Mouse (Mus musculus): ENCODE measurements around the gene Esyt1.

Gene Esyt1

DNA sequence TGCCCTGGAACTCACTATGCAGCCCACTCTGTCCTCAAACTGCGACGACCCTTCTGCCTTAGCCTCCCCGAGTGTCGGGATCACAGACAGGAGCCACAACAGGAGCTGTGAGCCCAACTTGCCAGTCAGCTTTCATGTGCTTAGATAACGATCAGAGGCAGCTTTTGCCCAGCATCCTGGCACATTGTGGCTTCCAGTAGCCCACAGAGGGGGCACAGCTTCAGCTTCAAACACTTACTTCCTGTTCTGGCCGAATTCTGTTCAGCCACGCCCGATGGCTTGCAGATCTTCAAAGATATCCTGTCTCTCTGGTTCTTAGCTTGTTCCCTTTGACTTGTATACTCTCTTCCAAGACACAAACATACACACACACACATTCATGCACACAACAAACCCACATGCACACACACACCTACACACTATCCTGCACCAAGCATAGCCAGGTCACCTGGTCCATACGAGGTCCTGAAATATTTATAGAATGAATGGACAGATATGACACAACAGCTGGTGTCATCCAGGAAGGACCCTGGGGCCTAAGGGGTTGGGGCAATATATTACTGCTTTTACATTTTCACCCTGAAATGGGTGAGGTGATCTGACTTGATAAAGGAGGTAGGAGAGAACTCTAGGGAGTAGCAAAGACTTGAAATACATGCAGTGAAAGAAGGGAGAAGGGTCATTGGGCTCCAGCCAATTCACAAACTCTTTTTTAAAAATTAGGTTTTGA is 20.9 kb downstream of the Esyt1 start:
- DNase-seq (ENCODE audit: low read depth), result peak; percentile 77

DNA sequence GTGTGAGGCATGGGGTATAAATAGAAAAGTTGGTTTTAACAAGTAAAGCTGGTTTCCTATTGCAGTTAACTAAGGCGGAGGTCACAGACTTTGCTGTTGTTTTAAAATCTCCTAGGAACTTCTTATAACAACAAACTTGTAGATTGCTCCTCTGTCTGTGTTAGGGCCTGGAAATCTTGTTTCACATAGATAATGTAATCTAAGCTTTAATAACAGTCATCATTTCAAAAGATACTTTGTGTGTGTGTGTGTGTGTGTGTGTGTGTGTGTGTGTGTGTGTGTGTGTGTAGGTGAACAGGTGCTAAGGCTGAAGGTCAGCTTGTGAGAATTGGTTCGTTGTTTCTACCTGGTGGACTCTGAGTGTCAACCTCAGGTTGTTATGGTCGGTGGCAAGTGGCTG is 21.7 kb downstream of the Esyt1 start:
- DNase-seq (ENCODE audit: low read depth), result no peak

DNA sequence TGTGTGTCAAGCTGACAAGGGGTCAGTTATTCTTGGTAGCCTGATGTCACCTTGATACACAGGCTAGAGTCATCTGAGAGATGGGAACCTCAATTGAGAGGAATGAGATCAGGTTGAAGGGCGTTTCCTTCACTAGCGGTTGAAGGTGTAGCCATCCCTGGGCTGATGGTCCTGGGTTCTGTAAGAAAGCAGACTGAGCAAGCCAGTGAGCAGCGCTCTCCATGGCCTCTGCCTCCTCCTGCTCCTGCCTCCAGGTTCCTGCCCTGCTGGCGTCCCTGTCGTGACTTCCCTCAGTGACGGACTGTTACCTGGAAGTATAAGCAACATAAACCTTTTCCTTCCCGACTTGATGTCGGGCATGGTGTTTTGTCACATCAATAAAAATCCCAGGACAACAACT is 22.1 kb downstream of the Esyt1 start:
- no peak for DNase-seq (ENCODE audit: low read depth)

DNA sequence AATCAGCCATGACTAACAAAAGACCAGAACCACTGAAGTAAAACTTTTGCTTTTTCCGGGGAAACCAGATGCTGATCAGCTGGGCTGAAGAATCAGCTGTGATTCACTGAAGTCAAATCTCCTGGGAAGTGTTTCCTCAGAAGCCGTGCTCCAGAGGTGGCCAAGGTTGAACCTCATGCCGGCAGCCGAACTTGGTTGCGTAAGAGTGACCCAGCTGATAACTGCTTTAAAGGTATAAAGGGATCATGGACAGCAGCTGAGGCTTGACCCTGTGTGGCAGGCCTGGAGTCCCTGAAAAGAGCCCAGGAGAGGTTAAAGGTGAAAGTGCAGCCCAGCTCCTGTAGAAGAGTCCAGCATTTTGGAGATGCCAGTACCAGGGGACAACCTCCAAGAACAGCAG is 23.3 kb downstream of the Esyt1 start:
- no peak for DNase-seq (ENCODE audit: low read depth)

DNA sequence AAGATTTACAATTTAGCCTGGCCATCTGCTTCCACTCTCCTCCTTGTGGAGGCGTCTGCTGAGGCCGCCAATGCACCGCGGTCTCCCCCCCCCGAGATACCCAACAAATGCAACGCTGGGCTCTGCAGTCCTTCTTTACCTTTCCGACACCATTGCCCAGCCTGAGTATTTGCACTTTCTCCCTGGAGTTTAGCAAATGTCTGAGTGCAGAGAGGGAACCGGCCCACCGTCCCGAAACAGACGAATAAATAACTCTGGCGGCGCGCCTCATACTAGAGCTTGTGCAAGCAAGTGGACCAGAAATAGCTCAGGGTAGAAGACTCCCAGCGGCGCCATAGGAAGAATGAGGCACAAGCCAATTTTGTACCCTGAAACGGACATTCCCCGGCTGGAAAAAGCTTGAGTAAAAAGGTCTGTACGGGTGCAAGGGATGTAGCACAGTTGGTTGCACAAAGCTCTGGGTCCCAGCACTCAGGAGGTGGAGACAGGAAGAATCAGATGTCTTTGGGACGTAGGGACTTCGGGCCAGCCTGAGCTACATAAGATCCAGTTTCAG is 26.5 kb downstream of the Esyt1 start:
- peak; percentile 76 for DNase-seq (ENCODE audit: low read depth)

DNA sequence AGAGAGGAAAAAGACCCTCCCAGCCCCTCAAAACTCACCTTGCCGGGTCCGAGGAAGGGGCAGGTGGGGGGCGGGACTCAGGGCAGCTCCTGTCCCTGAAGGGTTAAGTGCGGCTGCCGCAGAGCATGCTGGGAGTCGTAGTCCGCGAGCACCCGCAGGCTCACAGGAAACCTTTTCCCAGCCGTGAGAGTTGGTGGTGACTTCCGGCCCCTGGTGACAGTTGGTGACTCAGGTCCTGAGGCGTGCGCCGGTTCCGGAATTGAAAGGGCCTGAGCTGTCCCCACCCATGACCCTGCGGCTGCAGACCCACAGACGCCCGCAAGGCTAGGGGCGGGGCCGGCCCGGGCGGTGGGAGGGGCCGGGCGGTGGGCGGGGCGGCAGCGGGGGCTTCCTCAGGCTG is 27.1 kb downstream of the Esyt1 start, which contains the start of gene Myl6b:
Myl6b (minus strand) TSS at position 96 of the 400 bp plus-strand sequence.
- peak; percentile 98 for DNase-seq (ENCODE audit: low read depth)

DNA sequence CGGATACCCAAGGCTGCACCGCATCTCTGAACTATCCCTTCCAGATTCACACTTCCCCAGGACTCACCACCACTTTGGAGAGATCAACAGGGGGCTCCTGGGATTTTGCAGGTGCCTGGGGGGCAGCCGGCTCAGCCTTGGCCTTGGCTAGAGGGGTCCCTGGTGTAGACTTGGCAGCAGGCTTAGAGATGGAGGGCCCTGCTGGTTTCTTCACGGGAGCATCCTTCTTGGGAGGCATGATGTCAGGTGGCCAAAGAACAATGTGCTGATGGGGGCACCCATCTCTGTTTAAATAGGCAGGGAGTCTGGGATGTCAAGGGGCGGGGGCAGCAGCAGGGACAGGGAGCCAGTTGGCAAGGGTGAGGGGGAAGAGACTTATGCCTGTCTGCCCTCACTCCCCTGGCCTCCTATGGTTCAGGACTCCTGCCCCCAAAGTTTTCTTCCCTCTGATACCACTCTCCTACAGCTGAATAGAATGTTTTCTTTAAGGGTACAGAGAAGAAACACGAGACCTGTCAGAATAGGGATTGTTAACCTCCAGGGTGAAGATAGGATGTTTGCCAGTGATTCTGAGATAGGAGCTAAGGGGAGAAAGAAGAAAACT is 28.4 kb downstream of the Esyt1 start:
- DNase-seq (ENCODE audit: low read depth), result no peak

DNA sequence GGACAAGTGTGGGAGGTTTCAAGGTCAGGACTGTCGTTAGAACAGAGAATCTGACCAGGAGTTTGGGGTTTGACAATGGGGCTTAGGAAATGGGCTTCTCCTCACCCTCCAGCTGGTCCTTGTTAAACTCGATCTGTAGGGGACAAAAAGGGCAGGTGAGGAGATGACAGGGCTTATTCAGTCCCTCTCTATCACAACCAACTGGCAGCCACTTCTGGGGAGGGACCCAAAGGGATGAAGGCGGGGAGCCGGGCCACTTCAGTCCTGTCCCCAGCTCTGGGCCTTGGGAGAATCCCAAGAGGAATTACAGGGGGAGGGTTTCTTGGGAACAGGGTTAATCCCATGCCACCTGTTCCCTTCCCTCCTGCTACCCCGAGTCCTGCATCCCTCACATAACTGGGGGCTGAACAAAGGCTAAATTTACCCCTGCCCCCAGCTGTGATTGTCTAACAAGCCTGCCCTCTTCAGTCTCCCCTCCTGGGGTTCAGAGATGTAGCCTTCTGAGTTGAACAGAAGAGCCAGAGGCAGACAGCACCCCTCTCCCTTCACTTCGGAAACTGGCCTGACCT is 29.1 kb downstream of the Esyt1 start:
- DNase-seq (ENCODE audit: low read depth), result no peak

DNA sequence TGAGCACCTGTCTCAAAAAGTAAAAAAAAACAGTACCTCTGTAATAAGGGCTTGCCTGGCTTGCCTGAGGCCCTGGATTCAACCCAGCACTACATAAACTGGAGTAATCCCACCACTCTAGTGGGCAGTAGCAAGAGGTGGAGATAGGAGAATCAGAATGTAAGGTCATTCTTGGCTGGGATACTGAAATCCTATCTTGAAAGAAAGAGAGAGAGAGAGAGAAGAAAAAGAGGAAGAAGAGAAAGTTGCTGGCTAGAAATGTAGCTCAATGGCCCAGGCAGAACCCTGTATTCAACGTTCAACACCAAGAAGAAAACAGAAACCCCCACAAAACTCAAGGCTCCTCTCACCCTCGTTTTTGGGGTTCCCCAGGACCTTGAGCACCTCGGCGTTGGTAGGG is 29.8 kb downstream of the Esyt1 start:
- no peak for DNase-seq (ENCODE audit: low read depth)

DNA sequence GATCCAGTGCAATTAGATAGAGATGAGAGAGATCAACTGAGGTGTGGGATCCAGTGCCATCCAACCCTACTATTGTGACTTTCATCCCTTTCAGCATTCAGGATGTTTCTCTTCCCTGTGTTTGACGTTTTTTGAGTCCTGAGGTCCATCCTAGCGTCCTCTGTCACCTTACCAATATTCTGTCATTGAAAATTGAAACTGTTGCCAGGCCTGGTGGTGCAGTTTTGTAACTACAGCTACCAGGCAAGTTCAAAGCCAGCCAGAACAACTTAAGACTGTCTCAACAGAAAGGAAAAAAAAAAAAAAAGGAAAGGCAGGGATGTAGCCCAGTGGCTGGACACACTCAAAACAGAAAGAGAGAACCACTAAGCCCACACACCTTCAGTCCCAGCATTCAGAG is 30.4 kb downstream of the Esyt1 start:
- DNase-seq (ENCODE audit: low read depth), result peak; percentile 69

DNA sequence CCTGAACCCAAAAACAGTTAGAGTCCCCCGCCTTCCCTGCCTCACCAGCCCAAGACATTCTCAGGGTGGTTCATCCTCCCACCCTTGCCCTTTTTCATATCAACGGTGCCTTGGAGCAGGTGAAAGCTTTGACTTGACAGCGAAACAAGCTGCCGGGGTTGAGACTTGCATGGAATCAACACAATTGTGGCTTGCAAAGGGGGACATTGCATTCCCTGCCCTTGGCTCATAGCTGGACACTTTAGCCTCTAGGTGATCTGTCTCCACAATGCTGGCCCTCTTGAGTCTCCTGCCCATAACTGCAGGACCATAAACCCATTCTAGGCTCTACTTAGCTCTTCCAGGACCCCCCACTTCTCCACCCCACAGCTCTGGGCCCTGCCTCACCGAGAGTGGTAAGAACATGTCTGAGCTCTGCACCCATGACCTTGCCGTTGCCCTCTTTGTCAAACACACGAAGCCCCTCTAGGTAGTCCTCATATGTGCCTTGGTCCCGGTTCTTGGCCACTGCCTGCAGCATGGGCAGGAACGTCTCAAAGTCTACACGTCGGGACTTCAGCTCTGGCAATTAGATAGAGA is 30.9 kb downstream of the Esyt1 start:
- DNase-seq (ENCODE audit: low read depth), result no peak

DNA sequence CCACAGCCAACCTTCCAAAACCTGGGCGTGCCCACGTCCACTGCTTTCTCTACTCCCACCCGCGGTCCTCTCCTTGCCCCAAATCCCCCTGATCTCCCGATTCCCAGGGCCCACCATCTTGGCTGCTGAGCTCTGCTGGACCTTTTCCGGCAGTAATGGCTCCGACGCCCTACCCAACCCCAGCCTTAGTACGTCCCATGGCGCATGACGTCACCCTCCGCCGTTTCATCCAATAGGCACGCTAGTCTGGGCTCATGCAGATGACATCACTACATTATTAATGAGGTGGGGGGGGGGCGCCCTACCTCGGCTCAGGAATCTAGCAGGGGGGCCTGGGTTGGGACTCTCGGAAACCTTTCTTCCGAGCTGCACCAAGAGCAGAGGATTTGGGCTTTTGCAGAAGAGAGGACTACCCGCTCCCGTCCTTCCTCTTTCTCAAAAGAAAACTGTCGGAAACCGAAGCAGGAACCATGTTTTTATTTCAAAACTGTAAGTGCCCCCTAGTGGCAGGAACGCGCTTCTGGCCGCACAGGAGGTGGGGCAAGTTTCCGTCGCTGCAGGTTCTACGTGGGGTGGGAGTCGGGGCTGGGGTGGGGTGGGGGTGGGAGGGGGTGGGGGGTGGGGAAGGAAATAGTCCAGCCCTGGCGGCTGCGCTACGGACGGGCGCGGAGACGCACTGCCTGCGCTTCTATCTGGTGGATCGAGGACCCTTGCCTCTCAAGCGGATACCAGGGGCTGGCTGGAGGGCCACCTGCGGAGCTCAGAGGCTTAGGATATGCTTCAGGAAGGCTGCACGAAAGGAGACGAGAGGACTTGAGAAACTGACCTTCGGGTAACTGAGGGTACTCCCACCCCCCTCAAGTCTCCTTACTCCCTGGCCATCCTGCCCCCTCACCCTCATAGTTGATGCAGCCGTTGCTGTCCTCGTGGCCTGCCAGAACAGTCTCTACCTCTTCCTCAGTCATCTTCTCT is 31.7 kb downstream of the Esyt1 start, which contains the start of gene Myl6:
Myl6 (minus strand) TSS at position 451 of the 972 bp plus-strand sequence.
- peak; percentile 99 for DNase-seq (ENCODE audit: low read depth)

DNA sequence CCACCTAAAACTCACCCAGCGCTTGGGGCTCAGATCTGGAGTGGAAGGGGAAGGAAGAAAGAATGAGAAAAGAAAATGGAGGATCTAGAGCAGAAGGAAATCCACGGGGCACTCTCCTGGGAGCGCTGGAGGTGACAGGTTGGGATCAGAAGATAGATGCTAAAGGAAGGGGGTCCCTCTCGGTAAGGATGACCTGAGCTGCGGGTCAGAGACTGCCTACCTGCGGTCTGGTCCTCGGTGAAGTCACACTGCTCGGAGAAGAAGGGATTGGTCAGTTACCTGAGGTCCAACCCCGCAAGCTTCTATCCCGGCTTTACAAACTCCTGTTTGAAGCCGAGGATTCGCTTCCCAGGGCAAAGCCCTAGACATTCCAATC is 32.4 kb downstream of the Esyt1 start:
- DNase-seq (ENCODE audit: low read depth), result no peak

DNA sequence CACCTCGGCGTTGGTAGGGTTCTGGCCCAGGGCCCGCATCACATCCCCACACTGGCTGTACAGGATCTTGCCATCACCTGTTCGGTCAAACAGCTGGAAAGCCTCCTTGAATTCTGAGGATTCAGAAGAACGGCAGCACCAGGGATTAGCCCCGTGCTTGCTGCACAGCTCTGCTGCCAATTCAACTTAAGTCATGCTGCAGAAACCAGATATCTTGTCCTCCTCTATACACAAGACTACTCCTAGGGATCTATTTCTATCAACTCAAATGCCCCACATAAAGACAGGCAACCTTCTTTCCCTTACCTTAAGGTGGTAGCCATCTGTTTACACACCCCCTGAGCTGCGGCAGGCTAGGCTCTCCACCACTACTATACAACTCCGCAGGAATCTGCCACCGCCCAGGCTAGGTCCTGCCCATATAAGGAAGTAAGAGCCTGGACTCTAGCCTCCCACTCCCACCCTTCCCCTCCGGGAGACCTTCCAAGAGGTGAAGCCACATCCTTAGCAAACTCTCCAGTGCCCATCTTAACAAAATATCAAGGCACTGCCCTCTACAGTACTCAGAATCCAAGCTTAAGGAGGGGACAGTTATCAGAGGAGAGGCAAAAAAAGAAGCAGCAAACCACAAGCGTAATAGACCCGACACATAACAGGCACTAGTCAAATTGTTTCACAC is 32.9 kb downstream of the Esyt1 start:
- DNase-seq (ENCODE audit: low read depth), result peak; percentile 73

DNA sequence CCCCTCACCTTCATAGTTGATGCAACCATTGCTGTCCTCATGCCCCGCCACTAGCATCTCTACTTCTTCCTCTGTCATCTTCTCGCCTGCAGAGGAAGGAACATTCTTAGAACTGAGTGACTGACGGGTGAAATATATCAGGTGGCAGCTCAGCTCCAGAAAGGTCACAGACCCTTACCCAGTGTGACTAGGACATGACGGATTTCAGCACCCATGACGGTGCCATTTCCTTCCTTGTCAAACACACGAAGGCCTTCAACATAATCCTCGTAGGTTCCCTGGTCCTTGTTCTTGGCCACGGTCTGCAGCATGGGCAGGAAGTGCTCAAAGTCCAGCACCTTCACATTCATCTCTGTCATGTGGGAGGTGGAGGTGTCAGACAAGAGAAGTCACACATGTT is 33.6 kb downstream of the Esyt1 start:
- DNase-seq (ENCODE audit: low read depth), result peak; percentile 59

DNA sequence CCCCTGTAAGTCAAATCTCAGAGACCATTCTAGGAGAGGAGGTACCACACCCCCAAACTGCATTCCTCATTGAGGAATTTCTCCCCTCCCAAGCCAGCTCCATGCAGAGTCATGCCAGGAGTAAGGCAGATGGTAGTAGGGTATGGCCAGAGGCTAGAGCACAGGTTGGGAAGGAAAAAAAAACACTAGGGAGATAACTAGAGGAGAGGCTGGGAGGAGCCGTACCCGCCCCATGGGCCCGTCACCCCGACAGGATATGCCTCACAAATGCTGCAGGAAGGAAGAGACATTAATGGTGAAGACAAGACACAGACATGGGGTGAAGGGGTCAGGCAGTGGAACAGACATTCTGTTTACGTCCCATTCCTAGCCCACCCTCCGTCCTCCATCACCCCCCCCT is 34.2 kb downstream of the Esyt1 start:
- peak; percentile 64 for DNase-seq (ENCODE audit: low read depth)

DNA sequence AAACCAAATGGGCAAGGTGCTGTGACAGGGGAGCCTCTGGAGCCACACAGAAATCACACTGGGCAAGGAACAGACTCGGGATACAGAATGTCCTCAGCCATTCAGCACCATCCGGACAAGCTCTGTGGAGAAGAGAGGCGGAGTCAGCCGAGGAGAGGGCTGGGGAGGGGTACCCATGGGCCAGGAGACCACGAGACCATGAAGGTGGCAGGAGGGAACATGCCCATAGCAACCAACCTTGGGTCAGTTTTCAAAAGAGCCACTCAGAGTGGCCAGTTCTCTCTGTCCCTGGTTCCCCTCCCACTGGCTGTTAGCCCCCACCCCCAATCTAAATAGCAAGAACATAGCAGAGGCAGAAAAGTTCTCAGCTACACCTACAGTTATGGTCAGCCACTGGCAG is 34.8 kb downstream of the Esyt1 start:
- DNase-seq (ENCODE audit: low read depth), result no peak

DNA sequence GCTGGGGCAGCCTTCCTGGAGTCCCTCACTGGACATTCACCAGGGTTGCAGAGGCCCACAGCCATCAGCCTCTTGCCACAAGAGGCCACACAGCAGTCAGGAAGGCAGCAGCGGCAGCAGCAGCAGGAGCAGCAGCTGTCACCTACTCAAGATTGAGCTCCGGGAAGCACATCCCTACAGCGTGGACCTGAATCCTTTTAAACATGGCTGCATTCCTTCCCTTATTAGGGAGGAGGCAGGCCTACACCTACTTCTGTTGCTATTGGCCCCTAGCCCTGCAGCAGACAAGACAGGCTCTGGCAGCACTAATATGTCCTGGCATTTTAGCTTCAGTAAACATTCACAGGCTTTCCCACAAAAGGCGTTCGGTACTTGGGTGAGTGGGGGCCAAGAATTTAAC is 35.4 kb downstream of the Esyt1 start:
- DNase-seq (ENCODE audit: low read depth), result no peak

DNA sequence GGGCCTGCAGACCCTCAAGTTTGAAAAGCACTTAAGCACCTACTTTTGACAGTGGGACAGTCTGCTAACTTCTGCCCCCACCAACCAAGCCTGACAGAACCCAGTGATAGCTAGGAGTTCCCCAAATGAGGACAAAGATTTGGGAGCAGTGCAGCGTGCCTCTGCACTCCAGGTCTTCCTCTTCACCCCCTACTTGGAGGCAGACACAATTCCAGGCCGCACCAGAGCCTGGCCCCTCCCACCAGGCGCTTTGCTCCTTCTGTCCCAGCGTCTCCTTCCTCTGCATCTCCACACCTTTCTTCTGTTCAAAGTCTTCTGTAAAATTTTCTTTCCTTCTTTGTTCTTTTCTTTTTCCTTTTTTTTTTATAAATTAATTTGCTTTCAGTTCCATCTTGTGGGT is 35.9 kb downstream of the Esyt1 start:
- no peak for DNase-seq (ENCODE audit: low read depth)

DNA sequence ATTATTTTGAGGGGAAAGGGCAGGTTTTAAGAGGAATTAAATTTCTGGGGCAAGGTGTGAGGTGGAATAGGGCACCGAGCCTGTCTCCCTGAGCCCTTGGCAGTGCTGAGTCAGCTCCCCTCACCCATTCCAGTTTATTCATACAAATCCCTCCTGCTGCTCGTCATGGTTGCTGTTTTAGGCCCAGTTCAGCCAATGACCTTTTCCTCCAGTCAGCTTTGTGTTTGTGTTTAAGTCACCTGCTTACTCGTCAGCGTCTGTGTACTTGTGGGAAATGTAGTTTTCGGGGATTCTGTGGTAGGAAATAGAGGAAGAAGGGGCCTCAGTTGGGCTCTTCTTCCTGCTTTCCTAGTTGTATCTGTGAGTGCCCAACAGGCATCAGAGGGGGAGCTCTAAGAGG is 36.3 kb downstream of the Esyt1 start:
- no peak for DNase-seq (ENCODE audit: low read depth)

DNA sequence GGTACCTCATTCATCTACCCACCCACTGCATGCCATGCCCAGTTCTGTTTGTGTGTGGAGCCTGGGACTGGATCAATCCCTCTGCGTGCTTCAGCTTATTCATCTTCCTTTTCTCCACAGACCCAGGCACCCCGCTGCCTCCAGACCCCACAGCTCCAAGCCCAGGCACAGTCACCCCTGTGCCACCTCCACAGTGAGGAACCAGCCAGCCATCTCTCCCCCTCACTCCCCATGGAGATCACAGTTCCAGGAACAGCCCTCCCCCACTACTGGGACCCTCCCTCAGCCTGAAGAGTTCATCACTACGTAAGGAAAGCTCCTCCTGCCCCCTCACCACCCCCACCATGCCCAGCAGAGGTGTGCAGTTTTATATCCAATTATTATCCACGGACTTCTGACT is 36.9 kb downstream of the Esyt1 start:
- no peak for DNase-seq (ENCODE audit: low read depth)
